In the genomic region with DNA sequence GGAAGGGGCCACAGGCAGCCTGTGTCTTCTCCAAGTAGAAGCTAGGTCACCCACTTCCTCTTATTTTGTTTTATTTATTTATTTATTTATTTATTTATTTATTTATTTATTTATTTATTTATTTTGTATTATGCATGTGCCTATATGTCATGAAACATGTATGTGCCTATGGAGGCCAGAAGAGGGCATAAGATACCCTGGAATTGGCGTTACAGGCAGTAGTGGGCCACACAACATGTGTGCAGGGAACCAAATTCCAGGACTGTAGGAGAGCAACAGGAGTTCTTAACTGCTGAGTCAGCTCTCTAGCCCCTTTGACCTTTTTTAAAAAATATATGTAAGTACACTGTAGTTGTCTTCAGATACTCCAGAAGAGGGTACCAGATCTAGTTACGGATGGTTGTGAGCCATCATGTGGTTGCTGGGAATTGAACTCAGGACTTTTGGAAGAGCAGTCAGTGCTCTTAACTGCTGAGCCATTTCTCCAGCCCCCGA, we compare ENCODE assay signal across 8 mouse cellular contexts.
DNase-seq lines count a peak whose midpoint lies in the region; ATAC-seq and TF ChIP-seq lines count a peak whose summit lies in the region.
"Not testable (repeated sequence)": the region's sequence is repeated elsewhere in the genome, so short reads cannot be mapped to it uniquely, and the experiment has no call there.

No protein-coding gene starts in this region.

- in situ Hi-C loops in CH12.LX (cut with MboI; ENCODE audit: low pct_ligation_motif_present, low pct_unique_long_range_greater_than_20kb, low sequenced_read_pairs); ES-E14 (cut with MboI; ENCODE audit: low sequenced_read_pairs in 2 of 2, unreplicated experiment in 2 of 2); Patski (cut with MboI; ENCODE audit: low pct_unique_long_range_greater_than_20kb): not testable (repeated sequence)

- dilution Hi-C loops in CH12.LX (cut with MboI; ENCODE audit: extremely low pct_ligation_motif_present, extremely low pct_unique_long_range_greater_than_20kb, low sequenced_read_pairs): not testable (repeated sequence)

- H3K27ac ChIP-seq in CH12.LX (ENCODE audit: insufficient read depth, low read depth); ES-E14 (ENCODE audit: insufficient read depth, low read depth, low read length, poor library complexity, severe bottlenecking); gastrocnemius, adult 2 months; kidney, adult 2 months (ENCODE audit: insufficient read depth, low read depth, low read length); liver, adult 2 months (replicated peaks; ENCODE audit: insufficient read depth, low read depth, low read length): not testable (repeated sequence)

- POLR2A ChIA-PET in Patski (lab: Charles Lee): not testable (repeated sequence)

- CTCF ChIA-PET in Patski (lab: Charles Lee): not testable (repeated sequence)

- not testable (repeated sequence) for TF ChIP-seq RAD21 in CH12.LX (IDR thresholded peaks at IDR 0.05; ENCODE audit: low read depth, low read length)

- not testable (repeated sequence) for H3K27me3 ChIP-seq in CH12.LX (replicated peaks); kidney, adult 2 months (replicated peaks; ENCODE audit: control insufficient read depth, insufficient read depth, low read length); liver, adult 2 months (ENCODE audit: control insufficient read depth, insufficient read depth, low read length); splenic B cell, adult 2 months (ENCODE audit: control insufficient read depth, insufficient read depth, low read length, poor library complexity, severe bottlenecking)
- peaks cover 14% of the 10 kb centered on the region for H3K27me3 ChIP-seq in Patski

- intact Hi-C loops in gastrocnemius, adult 2 months (cut with DNase I): not testable (repeated sequence)

- not testable (repeated sequence) for H3K4me1 ChIP-seq in CH12.LX (ENCODE audit: control insufficient read depth in 1 of 2, insufficient read depth in 2 of 2); ES-E14 (ENCODE audit: control insufficient read depth in 2 of 2, insufficient read depth in 2 of 2, low read length in 2 of 2, poor library complexity in 1 of 2); kidney, adult 2 months (ENCODE audit: control insufficient read depth, insufficient read depth, low read length); liver, adult 2 months (ENCODE audit: control insufficient read depth, insufficient read depth, low read length)

- TF ChIP-seq POLR2A in CH12.LX (IDR thresholded peaks at IDR 0.05; ENCODE audit: low read depth, low read length); kidney, adult 2 months (IDR thresholded peaks at IDR 0.05; ENCODE audit: low read depth, low read length); liver, adult 2 months (IDR thresholded peaks at IDR 0.05; ENCODE audit: extremely low read depth, insufficient read depth, low read length): not testable (repeated sequence)

- H3K9ac ChIP-seq in CH12.LX (ENCODE audit: insufficient read depth, low read depth); ES-E14 (ENCODE audit: insufficient read depth, low read depth, low read length, poor library complexity, severe bottlenecking); liver, adult 2 months (ENCODE audit: low read depth, low read length): not testable (repeated sequence)

- H3K79me2 ChIP-seq in CH12.LX (replicated peaks; ENCODE audit: control insufficient read depth, extremely low read depth, insufficient read depth, poor library complexity, severe bottlenecking); liver, adult 2 months (ENCODE audit: control insufficient read depth, insufficient read depth, low read length): not testable (repeated sequence)

- 96% methylated on average over 3 of the region's 3 CpGs for WGBS in kidney, adult 2 months
- 91% methylated on average over 3 of the region's 3 CpGs for WGBS in liver, adult 2 months

- TF ChIP-seq EP300 in CH12.LX (IDR thresholded peaks at IDR 0.05; ENCODE audit: low read length): not testable (repeated sequence)

- H3K4me3 ChIP-seq in CH12.LX (replicated peaks in 1 of 3; ENCODE audit: low read depth in 2 of 3, low read length in 2 of 3, poor library complexity in 1 of 3); ES-E14 (ENCODE audit: insufficient read depth in 1 of 2, low read depth in 1 of 2, low read length in 2 of 2, poor library complexity in 1 of 2, severe bottlenecking in 1 of 2); gastrocnemius, adult 2 months; kidney, adult 2 months (ENCODE audit: insufficient read depth, low read depth, low read length); liver, adult 2 months (ENCODE audit: insufficient read depth, low read depth, low read length): not testable (repeated sequence)

- ATAC-seq in Patski: not testable (repeated sequence)

- not testable (repeated sequence) for TF ChIP-seq CTCF in CH12.LX (conservative IDR thresholded peaks at IDR 0.05 in 1 of 2, IDR thresholded peaks at IDR 0.05 in 1 of 2; ENCODE audit: low read depth in 2 of 2, low read length in 2 of 2)
- TF ChIP-seq CTCF in Patski (IDR thresholded peaks at IDR 0.05): peak; percentile 27
- peak; percentile 8; the same call in 1 of the 2 replicates for TF ChIP-seq CTCF in gastrocnemius, adult 2 months (IDR thresholded peaks at IDR 0.05)
- 0 out of 2 replicates have a peak, but pooled peaks have one; percentile 9 for TF ChIP-seq CTCF in kidney, adult 2 months (conservative IDR thresholded peaks at IDR 0.05; ENCODE audit: insufficient read depth, insufficient read length, low read depth, low read length)
- peak; percentile 7; the same call in 1 of the 2 replicates for TF ChIP-seq CTCF in liver, adult 2 months (IDR thresholded peaks at IDR 0.05; ENCODE audit: low read depth, low read length)

- not testable (repeated sequence) for H3K9me3 ChIP-seq in CH12.LX (replicated peaks; ENCODE audit: low read length); ES-E14 (ENCODE audit: control insufficient read depth, insufficient read depth, low read depth, low read length)

- peak; percentile 20 for DNase-seq in 3T3-L1 (ENCODE audit: low read depth, low spot score)
- not testable (repeated sequence) for DNase-seq in CH12.LX (ENCODE audit: extremely low read depth); ES-E14 (ENCODE audit: low read depth, low spot score); Patski (ENCODE audit: low read depth, low spot score); gastrocnemius, adult 2 months; kidney, adult 2 months; liver, adult 2 months (ENCODE audit: extremely low read depth, low read depth, low spot score)
- DNase-seq in splenic B cell, adult 2 months (ENCODE audit: low read depth, low spot score): peak; percentile 10

- not testable (repeated sequence) for H3K36me3 ChIP-seq in CH12.LX (replicated peaks in 1 of 2; ENCODE audit: control insufficient read depth in 1 of 2, insufficient read depth in 1 of 2, low read length in 1 of 2); ES-E14 (ENCODE audit: control insufficient read depth, insufficient read depth, low read length, poor library complexity, severe bottlenecking); kidney, adult 2 months (ENCODE audit: control insufficient read depth, insufficient read depth, low read length); liver, adult 2 months (ENCODE audit: control insufficient read depth, insufficient read depth, low read length); splenic B cell, adult 2 months (ENCODE audit: control insufficient read depth, insufficient read depth, low read length, poor library complexity, severe bottlenecking)

- H3K4me2 ChIP-seq in CH12.LX (ENCODE audit: insufficient read depth, low read depth, poor library complexity, severe bottlenecking): not testable (repeated sequence)

TF ChIP-seq in CH12.LX, 34 proteins besides CTCF, POLR2A, EP300 and RAD21:
- TF ChIP-seq MAFK (IDR thresholded peaks at IDR 0.05; ENCODE audit: insufficient replicate concordance, low read length): peak; percentile 77

TF ChIP-seq in ES-E14, 5 proteins besides CTCF, POLR2A, EP300 and RAD21:
- peak; percentile 92 for TF ChIP-seq MAFK (IDR thresholded peaks at IDR 0.05; ENCODE audit: insufficient read depth, low read depth, low read length)
